25 mouse cellular contexts compared by ENCODE assay signal in genomic region chr9:70981721-70982120, GRCm38 (mm10). TPM values are rescaled to one million over a fixed set of nuclear protein-coding genes. Genes with fewer than 3 reads are reported as not detected.
A peak's percentile ranks its signal among the peaks of the same experiment; 100 is the strongest.
DNase-seq lines count a peak whose midpoint lies in the region; ATAC-seq lines count a peak whose summit lies in the region.
"Had no signal": no experiment of that assay in that cellular context is flagged by ENCODE, and none has a peak within 500 bp of the region (broad histone marks: within the 10 kb centered on the region; RNA-seq: fewer than 3 reads in every experiment).

No protein-coding gene starts in this region.

- no peak overlapping the region for H3K27ac ChIP-seq in intestine, embryonic 15.5 days
- H3K27ac ChIP-seq in liver, embryonic 13.5 days = no peak overlapping the region
- H3K27ac ChIP-seq in stomach, embryonic 14.5 days (ENCODE audit: low read length) = no peak overlapping the region
- H3K27ac ChIP-seq: gastrocnemius, adult 2 months; left cerebral cortex, adult 2 months; midbrain, embryonic 15.5 days had no signal

- no peaks in the 10 kb centered on the region for H3K36me3 ChIP-seq in intestine, embryonic 15.5 days
- no peaks in the 10 kb centered on the region for H3K36me3 ChIP-seq in liver, embryonic 13.5 days
- no peaks in the 10 kb centered on the region for H3K36me3 ChIP-seq in stomach, embryonic 14.5 days (ENCODE audit: control insufficient read depth, insufficient read depth, low read length)
- H3K36me3 ChIP-seq: midbrain, embryonic 15.5 days had no signal

- H3K4me1 ChIP-seq in intestine, embryonic 15.5 days (replicated peaks) = no peaks in the 10 kb centered on the region; the same call in 1 of the 2 replicates
- peaks cover 19% of the 10 kb centered on the region for H3K4me1 ChIP-seq in liver, embryonic 13.5 days (replicated peaks)
- H3K4me1 ChIP-seq in stomach, embryonic 14.5 days (ENCODE audit: control insufficient read depth, insufficient read depth, low read length) = no peaks in the 10 kb centered on the region
- H3K4me1 ChIP-seq: midbrain, embryonic 15.5 days had no signal

- peak; percentile 91 for ATAC-seq in intestine, embryonic 15.5 days
- ATAC-seq in liver, embryonic 13.5 days (ENCODE audit: low read depth) = peak; percentile 88
- ATAC-seq in stomach, embryonic 14.5 days (ENCODE audit: insufficient number of reproducible peaks, insufficient read depth, low FRiP score, low read depth) = peak; percentile 82
- no peak for ATAC-seq in granulocyte monocyte progenitor cell, adult 5-6 weeks (replicated peaks; ENCODE audit: poor library complexity, severe bottlenecking)
- ATAC-seq: hindbrain, embryonic 16.5 days; midbrain, embryonic 15.5 days; Patski had no signal

- no peaks in the 10 kb centered on the region for H3K9me3 ChIP-seq in intestine, embryonic 15.5 days
- H3K9me3 ChIP-seq in liver, embryonic 13.5 days (replicated peaks) = peaks cover 8% of the 10 kb centered on the region; the same call in 1 of the 2 replicates
- no peaks in the 10 kb centered on the region for H3K9me3 ChIP-seq in stomach, embryonic 14.5 days (ENCODE audit: control insufficient read depth, low read depth, low read length)
- H3K9me3 ChIP-seq: midbrain, embryonic 15.5 days had no signal

- intact Hi-C loops in heart, postnatal 14 days (cut with DNase I) = loop anchor here (5.0 kb wide), 1 partner anchor 46 kb away; no protein-coding TSS in a partner anchor

- H3K4me2 ChIP-seq in intestine, embryonic 15.5 days (replicated peaks) = no peak overlapping the region
- H3K4me2 ChIP-seq in liver, embryonic 13.5 days = no peak overlapping the region
- H3K4me2 ChIP-seq in stomach, embryonic 14.5 days (replicated peaks; ENCODE audit: low read depth, low read length) = no peak overlapping the region
- H3K4me2 ChIP-seq: midbrain, embryonic 15.5 days had no signal

- 53% methylated on average over 1 of the region's 1 CpGs for WGBS in intestine, embryonic 15.5 days
- WGBS in liver, embryonic 13.5 days (ENCODE audit: insufficient replicate concordance) = 26% methylated on average over 1 of the region's 1 CpGs
- WGBS in stomach, embryonic 14.5 days = 52% methylated on average over 1 of the region's 1 CpGs

- H3K9ac ChIP-seq in intestine, embryonic 15.5 days = no peak overlapping the region
- H3K9ac ChIP-seq in liver, embryonic 13.5 days = no peak overlapping the region
- no peak overlapping the region for H3K9ac ChIP-seq in stomach, embryonic 14.5 days (replicated peaks; ENCODE audit: low read depth, low read length)
- H3K9ac ChIP-seq: midbrain, embryonic 15.5 days had no signal

- no peak overlapping the region for H3K4me3 ChIP-seq in intestine, embryonic 15.5 days (replicated peaks)
- H3K4me3 ChIP-seq in liver, embryonic 13.5 days (replicated peaks) = no peak overlapping the region
- no peak overlapping the region for H3K4me3 ChIP-seq in stomach, embryonic 14.5 days (ENCODE audit: low read depth, low read length)
- H3K4me3 ChIP-seq: gastrocnemius, adult 2 months; left cerebral cortex, adult 2 months; midbrain, embryonic 15.5 days; myocyte had no signal

- peak; percentile 36 for DNase-seq in heart, adult 11 months
- no peak for DNase-seq in heart, postnatal 14 days
- peak; percentile 11 for DNase-seq in liver, embryonic 13.5 days
- DNase-seq in urinary bladder, adult 18-20 months (ENCODE audit: low spot score in 2 of 2) = no peak
- DNase-seq in adrenal gland, adult 2 months = no peak
- DNase-seq: adrenal gland, postnatal 36 days; cerebellum, adult 2 months; cerebellum, postnatal 36 days; gastrocnemius, adult 2 months; heart, adult 18-20 months; kidney, adult 2 months; kidney, postnatal 10 days; right cerebral cortex, postnatal 14 days; thymus, postnatal 14 days had no signal

- no peaks in the 10 kb centered on the region for H3K27me3 ChIP-seq in intestine, embryonic 15.5 days (replicated peaks)
- no peaks in the 10 kb centered on the region for H3K27me3 ChIP-seq in liver, embryonic 13.5 days
- no peaks in the 10 kb centered on the region for H3K27me3 ChIP-seq in stomach, embryonic 14.5 days (ENCODE audit: control insufficient read depth, insufficient read depth, low read length)
- H3K27me3 ChIP-seq: midbrain, embryonic 15.5 days; Patski had no signal

RNA-seq across cellular contexts. Expression of gene Lipc, which starts 29.7 kb away (rescaled TPM):
- total RNA-seq in heart, postnatal 14 days (2021) = under 1 TPM in 1 of 2 experiments, not detected in 1; 0.36 TPM
- 1.1 and 1.7 TPM in 2 replicates for polyA plus RNA-seq in intestine, embryonic 15.5 days (2015; fragmentation: Nextera tagmentation; extraction: Ambion mirVana)
- 19.7 and 24.6 TPM in 2 replicates for polyA plus RNA-seq in liver, embryonic 13.5 days (2015; fragmentation: Nextera tagmentation; extraction: Ambion mirVana)
- polyA plus RNA-seq in stomach, embryonic 14.5 days (2014; fragmentation: Nextera tagmentation; extraction: Ambion mirVana) = 0.90 and 0.94 TPM in 2 replicates
- not detected in 2 replicates for total RNA-seq in granulocyte monocyte progenitor cell, adult 5-6 weeks (2014; fragmentation: Nextera tagmentation)
- not detected in 2 replicates for total RNA-seq in granulocyte monocyte progenitor cell, adult 5-6 weeks (2017)
- under 1 TPM in 1 of 2 experiments, not detected in 1; 0.69 TPM for total RNA-seq in adrenal gland, adult 2 months (2021)
- polyA plus RNA-seq in adrenal gland, adult 2 months (2012; rRNA removed) = 0.12 TPM in 1 of 2 replicates, not detected in the other
- total RNA-seq: gastrocnemius, adult 2 months; neutrophil, adult 5-6 weeks had no signal
- polyA plus RNA-seq: forebrain, embryonic 11.5 days; testis, adult 2 months had no signal

Comparison
In these comparisons a context has a peak if more than half of its experiments do, and no peak if none do; other contexts are left out.
1. DNase-seq: peak in heart, adult 11 months (single experiment) and liver, embryonic 13.5 days (single experiment); none in heart, postnatal 14 days (0 of 2), urinary bladder, adult 18-20 months (0 of 2) and adrenal gland, adult 2 months (single experiment).